Mouse (Mus musculus) bone marrow, adult 2 months (tissue): ENCODE measurements around the gene Nova2.

Source experiments
- CTCF ChIP-seq: fragments of 200-500 bp; IDR thresholded peaks from 2 replicates; pipeline ENCODE4 v1.5.1; 2011; ENCODE audit warnings: low read length, control low read depth; ENCODE audit not compliant: control insufficient read depth, insufficient read depth
- POLR2A ChIP-seq: fragments of 200-500 bp; IDR thresholded peaks from 2 replicates; pipeline ENCODE4 v1.6.1; 2011; ENCODE audit warnings: low read depth, mild to moderate bottlenecking, control low read depth, low read length, borderline replicate concordance; ENCODE audit not compliant: control insufficient read depth

DNA sequence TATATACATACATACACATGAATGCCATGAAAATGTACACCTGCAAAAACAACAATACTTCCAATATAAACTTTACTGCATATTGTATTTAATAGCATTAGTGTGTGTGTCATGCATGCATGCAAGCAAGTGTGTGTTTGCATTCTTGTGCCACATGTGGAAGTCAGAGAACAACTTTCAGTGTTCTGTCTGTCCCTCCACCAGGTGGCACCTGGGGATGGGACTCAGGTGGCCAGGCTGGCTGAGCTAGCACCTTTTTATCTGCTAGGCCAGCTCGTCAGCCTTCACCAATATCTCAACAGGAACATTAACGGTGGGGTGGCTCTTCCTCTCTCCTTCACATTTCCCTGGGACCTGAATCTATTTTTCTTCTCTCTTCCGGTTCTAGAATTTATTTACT, 23.2 kb upstream of the Nova2 start:
- TF ChIP-seq POLR2A (no peak), CTCF (no peak)
